Mouse (Mus musculus): ENCODE measurements around the gene Mnd1.
A peak's percentile ranks its signal among the peaks of the same experiment; 100 is the strongest.

DNA sequence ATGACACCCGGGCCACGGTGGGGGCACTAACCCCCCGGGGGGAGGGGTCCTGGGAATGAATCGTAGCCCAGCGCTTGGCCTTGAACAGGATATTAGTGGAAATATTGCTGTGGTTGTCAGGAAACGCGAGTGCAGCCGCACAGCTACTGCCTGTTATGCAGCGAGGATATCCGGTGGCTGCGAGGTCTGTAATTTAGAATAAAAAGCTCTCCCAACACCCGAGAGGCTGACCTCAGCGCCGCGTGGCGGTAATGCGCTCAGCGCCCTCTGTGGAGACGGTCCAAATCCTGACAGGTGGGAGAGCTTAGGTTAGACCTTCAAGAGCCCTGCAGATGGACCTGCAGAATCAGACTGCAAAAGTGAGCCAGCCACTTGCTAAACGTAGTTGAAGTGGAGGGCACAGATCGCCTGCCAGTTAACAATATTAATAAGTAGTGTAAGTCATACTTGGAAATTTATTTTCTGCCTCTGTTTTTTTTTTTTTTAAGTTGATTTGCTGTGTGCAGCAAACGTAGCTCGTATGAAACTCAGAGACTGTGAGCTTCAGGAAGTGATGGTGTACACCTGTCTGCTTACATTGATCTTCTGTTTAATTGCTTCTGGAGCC lies 115.0 kb downstream of the Mnd1 start:
- TF ChIP-seq CTCF (IDR thresholded peaks at IDR 0.05) (peak; percentile 47; the same call in 1 of the 2 replicates), EP300 (IDR thresholded peaks at IDR 0.05) (no peak)
